In genomic region chr9:83691332-83692198, GRCm38 (mm10) we compare ENCODE assay signal across 8 mouse cellular contexts.
DNase-seq lines count a peak whose midpoint lies in the region; ATAC-seq and TF ChIP-seq lines count a peak whose summit lies in the region.

No protein-coding gene starts in this region.

- in situ Hi-C loops in Patski (cut with MboI; ENCODE audit: low pct_unique_long_range_greater_than_20kb): no loop called here

- no peaks in the 10 kb centered on the region for H3K9me3 ChIP-seq in forebrain, postnatal 0 days (ENCODE audit: low read length)
- H3K9me3 ChIP-seq in hindbrain, embryonic 13.5 days: no peaks in the 10 kb centered on the region
- H3K9me3 ChIP-seq in lung, embryonic 16.5 days (ENCODE audit: control insufficient read depth, low read length): no peaks in the 10 kb centered on the region

- peaks cover 10% of the 10 kb centered on the region; the same call in 1 of the 2 replicates for H3K4me1 ChIP-seq in forebrain, postnatal 0 days (ENCODE audit: insufficient read depth)
- peaks cover 14% of the 10 kb centered on the region for H3K4me1 ChIP-seq in hindbrain, embryonic 13.5 days (replicated peaks)
- peaks cover 7% of the 10 kb centered on the region for H3K4me1 ChIP-seq in lung, embryonic 16.5 days (replicated peaks; ENCODE audit: control insufficient read depth, insufficient read depth, low read length)

- POLR2A ChIA-PET in Patski (lab: Charles Lee): no interaction called here

- peak overlapping the region; percentile 46 for H3K9ac ChIP-seq in forebrain, postnatal 0 days
- H3K9ac ChIP-seq in hindbrain, embryonic 13.5 days: peak overlapping the region; percentile 58; the same call in 1 of the 2 replicates
- no peak overlapping the region for H3K9ac ChIP-seq in lung, embryonic 16.5 days (ENCODE audit: low read length)

- CTCF ChIA-PET in Patski (lab: Charles Lee): interaction anchor here (0.7 to 2.4 kb wide), 23 partner anchors 9 to 309 kb away, joined by 3 to 10 read pairs (median 4); no protein-coding TSS in a partner anchor

- 19% methylated on average over 24 of the region's 24 CpGs for WGBS in forebrain, postnatal 0 days
- WGBS in hindbrain, embryonic 13.5 days: 20% methylated on average over 24 of the region's 24 CpGs
- 16% methylated on average over 24 of the region's 24 CpGs for WGBS in lung, embryonic 16.5 days

- H3K36me3 ChIP-seq in forebrain, postnatal 0 days (ENCODE audit: insufficient read depth): no peaks in the 10 kb centered on the region
- H3K36me3 ChIP-seq in hindbrain, embryonic 13.5 days: no peaks in the 10 kb centered on the region
- H3K36me3 ChIP-seq in lung, embryonic 16.5 days (ENCODE audit: control insufficient read depth, insufficient read depth, low read length): no peaks in the 10 kb centered on the region

- peak overlapping the region; percentile 33 for H3K4me3 ChIP-seq in forebrain, postnatal 0 days (ENCODE audit: low read depth, low read length)
- H3K4me3 ChIP-seq in hindbrain, embryonic 13.5 days: peak overlapping the region; percentile 30; the same call in 1 of the 2 replicates
- peak overlapping the region; percentile 32 for H3K4me3 ChIP-seq in lung, embryonic 16.5 days (ENCODE audit: low read length)

- peak; percentile 31 for DNase-seq in Patski (ENCODE audit: low read depth, low spot score)
- peak; percentile 55 for DNase-seq in cerebellum, adult 8-10 months
- DNase-seq in forebrain, postnatal 0 days: peak; percentile 93
- DNase-seq in layer of hippocampus, postnatal 10 days (ENCODE audit: low spot score in 2 of 2): peak; percentile 73 to 78
- peak; percentile 74 for DNase-seq in retina, adult 2 months (ENCODE audit: low read depth, low spot score)
- peak; percentile 37 for DNase-seq in urinary bladder, adult 2 months (ENCODE audit: low spot score)

- peak; percentile 96 for TF ChIP-seq CTCF in Patski (IDR thresholded peaks at IDR 0.05)
- peak; percentile 76 for TF ChIP-seq CTCF in forebrain, postnatal 0 days (IDR thresholded peaks at IDR 0.05; ENCODE audit: low read depth)

- H3K27me3 ChIP-seq in Patski: no peaks in the 10 kb centered on the region
- no peaks in the 10 kb centered on the region for H3K27me3 ChIP-seq in forebrain, postnatal 0 days (ENCODE audit: insufficient read depth, low read length)
- H3K27me3 ChIP-seq in hindbrain, embryonic 13.5 days: no peaks in the 10 kb centered on the region
- no peaks in the 10 kb centered on the region for H3K27me3 ChIP-seq in lung, embryonic 16.5 days (ENCODE audit: control insufficient read depth, insufficient read depth, low read depth, low read length)

- H3K4me2 ChIP-seq in forebrain, postnatal 0 days (ENCODE audit: low read depth): peak overlapping the region; percentile 49
- peak overlapping the region; percentile 41 for H3K4me2 ChIP-seq in hindbrain, embryonic 13.5 days
- H3K4me2 ChIP-seq in lung, embryonic 16.5 days (ENCODE audit: low read depth, low read length): peak overlapping the region; percentile 48

- no peak overlapping the region for H3K27ac ChIP-seq in forebrain, postnatal 0 days (ENCODE audit: low read depth, low read length)
- H3K27ac ChIP-seq in hindbrain, embryonic 13.5 days: no peak overlapping the region
- no peak overlapping the region for H3K27ac ChIP-seq in lung, embryonic 16.5 days (ENCODE audit: low read length)

- ATAC-seq in Patski: peak; percentile 83
- peak; percentile 86 for ATAC-seq in forebrain, postnatal 0 days
- ATAC-seq in hindbrain, embryonic 13.5 days (ENCODE audit: low FRiP score): peak; percentile 89
- ATAC-seq in lung, embryonic 16.5 days (ENCODE audit: low read depth): peak; percentile 67; the same call in 1 of the 2 replicates

Comparison
In these comparisons a context has a peak if more than half of its experiments do, and no peak if none do; other contexts are left out.
1. DNase-seq: peak in every context shown above with its lines; median percentile 93 in forebrain, postnatal 0 days; 76 in layer of hippocampus, postnatal 10 days; 74 in retina, adult 2 months; 55 in cerebellum, adult 8-10 months; 37 in urinary bladder, adult 2 months; 31 in Patski.